Mouse (Mus musculus): ENCODE data around the gene Trmt10a. TPM values are rescaled to one million over a fixed set of nuclear protein-coding genes. Genes with fewer than 3 reads are reported as not detected.
A peak's percentile ranks its signal among the peaks of the same experiment; 100 is the strongest.
"Not testable (repeated sequence)": the region's sequence is repeated elsewhere in the genome, so short reads cannot be mapped to it uniquely, and the experiment has no call there.

Gene Trmt10a
- polyA plus RNA-seq, 1 experiment from 2014 or later = 10.9 TPM

GRCm38 (mm10) chr3:138116871-138117270 lies 26.4 kb upstream of the Trmt10a start:
- Histone ChIP-seq H3K36me3 (no peaks in the 10 kb centered on the region), H3K4me1 (no peaks in the 10 kb centered on the region), H3K27me3 (replicated peaks) (no peaks in the 10 kb centered on the region), H3K27ac (no peak overlapping the region), H3K9ac (no peak overlapping the region), H3K4me3 (replicated peaks) (no peak overlapping the region), H3K4me2 (no peak overlapping the region), H3K9me3 (no peaks in the 10 kb centered on the region)
- 84% methylated on average over 4 of the region's 4 CpGs for WGBS
- no peak for ATAC-seq (ENCODE audit: insufficient read depth, low FRiP score, low read depth)

GRCm38 (mm10) chr3:138118392-138118791 lies 24.9 kb upstream of the Trmt10a start:
- ATAC-seq (ENCODE audit: insufficient read depth, low FRiP score, low read depth) = no peak
- Histone ChIP-seq H3K4me3 (replicated peaks) (no peak overlapping the region), H3K9ac (no peak overlapping the region), H3K4me2 (no peak overlapping the region), H3K36me3 (no peaks in the 10 kb centered on the region), H3K27me3 (replicated peaks) (no peaks in the 10 kb centered on the region), H3K4me1 (no peaks in the 10 kb centered on the region), H3K27ac (no peak overlapping the region), H3K9me3 (no peaks in the 10 kb centered on the region)
- 65% methylated on average over 6 of the region's 6 CpGs for WGBS

GRCm38 (mm10) chr3:138118831-138119230 lies 24.4 kb upstream of the Trmt10a start:
- Histone ChIP-seq H3K27me3 (replicated peaks) (no peaks in the 10 kb centered on the region), H3K9me3 (no peaks in the 10 kb centered on the region), H3K4me3 (replicated peaks) (no peak overlapping the region), H3K9ac (no peak overlapping the region), H3K4me1 (no peaks in the 10 kb centered on the region), H3K36me3 (no peaks in the 10 kb centered on the region), H3K4me2 (no peak overlapping the region), H3K27ac (no peak overlapping the region)
- no peak for ATAC-seq (ENCODE audit: insufficient read depth, low FRiP score, low read depth)
- WGBS = 72% methylated on average over 14 of the region's 14 CpGs

GRCm38 (mm10) chr3:138119444-138120105 lies 23.7 kb upstream of the Trmt10a start:
- Histone ChIP-seq H3K27me3 (replicated peaks) (no peaks in the 10 kb centered on the region), H3K4me1 (no peaks in the 10 kb centered on the region), H3K4me2 (no peak overlapping the region), H3K9me3 (no peaks in the 10 kb centered on the region), H3K4me3 (replicated peaks) (no peak overlapping the region), H3K36me3 (no peaks in the 10 kb centered on the region), H3K9ac (no peak overlapping the region), H3K27ac (no peak overlapping the region)
- WGBS = 79% methylated on average over 16 of the region's 16 CpGs
- no peak for ATAC-seq (ENCODE audit: insufficient read depth, low FRiP score, low read depth)

GRCm38 (mm10) chr3:138121461-138121860 lies 21.8 kb upstream of the Trmt10a start:
- H3K4me3 ChIP-seq (replicated peaks) = no peak overlapping the region
- no peaks in the 10 kb centered on the region for H3K27me3 ChIP-seq (replicated peaks)
- no peak overlapping the region for H3K4me2 ChIP-seq
- H3K4me1 ChIP-seq = no peaks in the 10 kb centered on the region
- ATAC-seq (ENCODE audit: insufficient read depth, low FRiP score, low read depth) = no peak
- H3K36me3 ChIP-seq = no peaks in the 10 kb centered on the region
- H3K9me3 ChIP-seq = no peaks in the 10 kb centered on the region
- WGBS = 96% methylated on average over 2 of the region's 2 CpGs
- no peak overlapping the region for H3K27ac ChIP-seq
- no peak overlapping the region for H3K9ac ChIP-seq

- H3K4me3 ChIP-seq (replicated peaks) = no peak overlapping the region
- no peaks in the 10 kb centered on the region for H3K36me3 ChIP-seq
- H3K9ac ChIP-seq = no peak overlapping the region
- 83% methylated on average over 10 of the region's 10 CpGs for WGBS
- no peaks in the 10 kb centered on the region for H3K4me1 ChIP-seq
- no peak overlapping the region for H3K27ac ChIP-seq
- no peak for ATAC-seq (ENCODE audit: insufficient read depth, low FRiP score, low read depth)
- H3K9me3 ChIP-seq = no peaks in the 10 kb centered on the region
- no peaks in the 10 kb centered on the region for H3K27me3 ChIP-seq (replicated peaks)
- no peak overlapping the region for H3K4me2 ChIP-seq
Observed at GRCm38 (mm10) chr3:138123842-138124241, 19.4 kb upstream of the Trmt10a start.

GRCm38 (mm10) chr3:138129110-138129509 lies 14.1 kb upstream of the Trmt10a start:
- Histone ChIP-seq H3K27ac (no peak overlapping the region), H3K36me3 (no peaks in the 10 kb centered on the region), H3K9me3 (no peaks in the 10 kb centered on the region), H3K4me3 (replicated peaks) (no peak overlapping the region), H3K4me1 (no peaks in the 10 kb centered on the region), H3K4me2 (no peak overlapping the region), H3K27me3 (replicated peaks) (no peaks in the 10 kb centered on the region), H3K9ac (no peak overlapping the region)
- no peak for ATAC-seq (ENCODE audit: insufficient read depth, low FRiP score, low read depth)
- WGBS = 79% methylated on average over 6 of the region's 6 CpGs

- H3K4me2 ChIP-seq = no peak overlapping the region
- no peaks in the 10 kb centered on the region for H3K4me1 ChIP-seq
- no peak for ATAC-seq (ENCODE audit: insufficient read depth, low FRiP score, low read depth)
- no peaks in the 10 kb centered on the region for H3K36me3 ChIP-seq
- no peak overlapping the region for H3K9ac ChIP-seq
- H3K27ac ChIP-seq = no peak overlapping the region
- H3K9me3 ChIP-seq = no peaks in the 10 kb centered on the region
- no peaks in the 10 kb centered on the region for H3K27me3 ChIP-seq (replicated peaks)
- 65% methylated on average over 1 of the region's 1 CpGs for WGBS
- H3K4me3 ChIP-seq (replicated peaks) = no peak overlapping the region; the same call in 1 of the 2 replicates
Observed at GRCm38 (mm10) chr3:138130692-138131091, 12.6 kb upstream of the Trmt10a start.

- Histone ChIP-seq H3K27ac (no peak overlapping the region), H3K4me2 (no peak overlapping the region), H3K4me3 (replicated peaks) (no peak overlapping the region; the same call in 1 of the 2 replicates), H3K9ac (no peak overlapping the region), H3K27me3 (replicated peaks) (no peaks in the 10 kb centered on the region), H3K9me3 (no peaks in the 10 kb centered on the region), H3K4me1 (no peaks in the 10 kb centered on the region), H3K36me3 (no peaks in the 10 kb centered on the region)
- 44% methylated on average over 9 of the region's 9 CpGs for WGBS
- peak; percentile 73; the same call in 1 of the 2 replicates for ATAC-seq (ENCODE audit: insufficient read depth, low FRiP score, low read depth)
Observed at GRCm38 (mm10) chr3:138131168-138131567, 12.1 kb upstream of the Trmt10a start.

GRCm38 (mm10) chr3:138133463-138133862 lies 9.8 kb upstream of the Trmt10a start:
- H3K9me3 ChIP-seq = no peaks in the 10 kb centered on the region
- no peak overlapping the region for H3K9ac ChIP-seq
- H3K27me3 ChIP-seq (replicated peaks) = no peaks in the 10 kb centered on the region
- no peak for ATAC-seq (ENCODE audit: insufficient read depth, low FRiP score, low read depth)
- H3K4me2 ChIP-seq = no peak overlapping the region
- H3K27ac ChIP-seq = no peak overlapping the region
- H3K4me1 ChIP-seq = no peaks in the 10 kb centered on the region
- no peaks in the 10 kb centered on the region for H3K36me3 ChIP-seq
- 86% methylated on average over 8 of the region's 8 CpGs for WGBS
- no peak overlapping the region for H3K4me3 ChIP-seq (replicated peaks)

GRCm38 (mm10) chr3:138133916-138134315 lies 9.3 kb upstream of the Trmt10a start:
- no peak for ATAC-seq (ENCODE audit: insufficient read depth, low FRiP score, low read depth)
- H3K4me2 ChIP-seq = no peak overlapping the region
- H3K27ac ChIP-seq = no peak overlapping the region
- 84% methylated on average over 11 of the region's 11 CpGs for WGBS
- H3K9ac ChIP-seq = no peak overlapping the region
- H3K36me3 ChIP-seq = no peaks in the 10 kb centered on the region
- H3K4me3 ChIP-seq (replicated peaks) = no peak overlapping the region
- no peaks in the 10 kb centered on the region for H3K27me3 ChIP-seq (replicated peaks)
- H3K9me3 ChIP-seq = no peaks in the 10 kb centered on the region
- no peaks in the 10 kb centered on the region for H3K4me1 ChIP-seq

- Histone ChIP-seq H3K9me3 (no peaks in the 10 kb centered on the region), H3K4me2 (no peak overlapping the region), H3K27ac (no peak overlapping the region), H3K4me1 (no peaks in the 10 kb centered on the region), H3K36me3 (no peaks in the 10 kb centered on the region), H3K9ac (no peak overlapping the region), H3K4me3 (replicated peaks) (no peak overlapping the region), H3K27me3 (replicated peaks) (no peaks in the 10 kb centered on the region)
- 76% methylated on average over 1 of the region's 1 CpGs for WGBS
- no peak for ATAC-seq (ENCODE audit: insufficient read depth, low FRiP score, low read depth)
Observed at GRCm38 (mm10) chr3:138134528-138134927, 8.7 kb upstream of the Trmt10a start.

GRCm38 (mm10) chr3:138138146-138138545 lies 5.1 kb upstream of the Trmt10a start:
- H3K36me3 ChIP-seq; H3K4me2 ChIP-seq; H3K9ac ChIP-seq; ATAC-seq (ENCODE audit: insufficient read depth, low FRiP score, low read depth); H3K4me1 ChIP-seq; H3K27me3 ChIP-seq (replicated peaks); H3K27ac ChIP-seq; H3K9me3 ChIP-seq; H3K4me3 ChIP-seq (replicated peaks): not testable (repeated sequence)
- WGBS = 94% methylated on average over 13 of the region's 13 CpGs

Data from stomach, embryonic 15.5 days (tissue).